Mouse (Mus musculus) gastrocnemius, postnatal 25 days (tissue): ENCODE results near the gene Hspb7. TPM values are rescaled to one million over a fixed set of nuclear protein-coding genes. Genes with fewer than 3 reads are reported as not detected.
A peak's percentile ranks its signal among the peaks of the same experiment; 100 is the strongest.

Experiments used
- DNase-seq: peaks from one replicate; pipeline ENCODE4 v3.0.0; 2022
- long read RNA-seq, 2 experiments: library from polyadenylated mRNA; stranded (forward); transcript quantifications; one replicate each; pipeline ENCODE4 v2.0.0; 2021
- total RNA-seq, 2 experiments: library from RNA; stranded (reverse); gene quantifications; 1 replicate in 1 of 2; 2 replicates in 1 of 2; pipeline ENCODE4 v1.2.3; 2021

The Hspb7 gene
- 1,000 to 10,000 TPM in 1 of 2 experiments, 100 to 1,000 TPM in 1; 347 to 1,168 TPM for total RNA-seq
- long read RNA-seq, experiment 1, transcript Hspb7-201 (3 exons, 2,769 nt), result major isoform, 72 of 142 reads
- long read RNA-seq, experiment 1, partial matches to known transcripts, result 65 of 142 reads
- long read RNA-seq, experiment 1, other reads (novel, unspliced or antisense), result 5 of 142 reads
- long read RNA-seq, experiment 2, transcript Hspb7-201 (3 exons, 2,769 nt), result major isoform, 131 of 220 reads
- long read RNA-seq, experiment 2, partial matches to known transcripts, result 88 of 220 reads
- long read RNA-seq, experiment 2, other reads (novel, unspliced or antisense), result 1 of 220 reads

DNA sequence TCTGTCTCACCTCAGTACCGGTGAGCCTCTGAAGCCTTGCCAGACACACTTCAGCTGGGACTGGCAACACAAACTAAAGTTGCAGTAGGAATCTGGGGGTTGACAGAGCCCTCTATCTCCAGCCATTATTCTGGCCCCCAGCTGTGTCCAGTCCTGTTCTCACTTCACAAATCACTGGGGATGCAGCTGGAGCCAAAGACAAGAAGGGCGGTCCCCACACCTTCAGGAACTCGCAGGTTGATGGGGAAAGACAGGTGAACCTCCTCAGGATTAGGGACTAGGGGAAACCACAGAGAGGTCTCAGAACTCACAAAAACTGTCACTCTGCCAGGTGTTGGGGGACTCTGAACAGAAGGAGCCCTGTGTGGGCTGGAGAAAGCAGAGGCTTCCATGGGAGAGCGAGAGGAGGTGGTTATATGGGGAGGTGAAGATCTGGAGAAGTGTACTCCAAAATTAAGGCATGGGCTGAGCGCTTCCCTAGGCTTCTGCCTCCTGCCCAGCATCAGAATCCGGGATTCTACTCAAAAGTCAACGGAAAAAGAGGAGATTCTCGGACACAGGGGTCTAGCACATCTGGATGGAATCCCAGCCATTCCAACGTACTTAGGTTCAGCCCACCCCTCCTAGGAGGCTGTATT is at the start of gene Hspb7:
Hspb7 (plus strand) TSS at position 588 of the 638 bp plus-strand sequence.
- no peak for DNase-seq

DNA sequence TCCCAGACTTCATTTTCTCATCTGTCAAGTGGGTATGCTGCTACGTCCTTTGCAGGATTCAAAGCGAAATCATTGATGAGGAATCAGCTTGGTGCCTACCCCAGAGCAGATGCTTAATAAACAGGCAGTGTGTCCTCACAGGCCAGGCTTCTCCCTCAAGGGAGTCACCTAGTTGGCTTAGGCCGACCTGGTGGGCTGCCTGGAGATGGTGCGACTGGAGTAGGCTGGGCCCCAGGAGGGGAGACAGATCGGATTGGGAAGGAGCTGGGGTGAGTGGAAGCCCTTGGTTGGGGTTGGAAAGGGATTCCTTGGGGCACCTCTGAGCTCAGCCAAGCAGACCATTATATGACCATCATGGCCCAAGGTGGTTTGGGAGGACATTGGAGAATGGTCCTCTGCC is 48.2 kb upstream of the Hspb7 start:
- no peak for DNase-seq

DNA sequence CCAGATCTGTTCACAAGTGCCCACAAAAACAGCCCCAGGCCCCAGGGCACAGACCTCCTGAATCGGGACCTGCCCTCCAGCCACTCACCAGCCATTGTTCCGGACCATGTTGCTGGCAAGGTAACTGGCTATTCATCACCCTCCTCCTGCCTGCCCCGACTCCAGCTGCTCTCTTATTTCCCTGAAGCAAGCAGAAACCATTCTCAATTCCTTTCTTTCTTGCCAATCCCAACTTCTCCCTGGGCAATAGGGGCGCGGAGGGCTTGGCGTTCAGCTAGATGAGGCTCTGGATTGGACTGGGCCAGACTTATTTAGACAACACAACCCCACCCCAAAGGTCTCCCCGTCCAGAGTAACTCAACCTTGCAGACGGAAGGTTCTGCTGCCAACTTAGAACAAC is 40.9 kb upstream of the Hspb7 start:
- DNase-seq, result no peak

DNA sequence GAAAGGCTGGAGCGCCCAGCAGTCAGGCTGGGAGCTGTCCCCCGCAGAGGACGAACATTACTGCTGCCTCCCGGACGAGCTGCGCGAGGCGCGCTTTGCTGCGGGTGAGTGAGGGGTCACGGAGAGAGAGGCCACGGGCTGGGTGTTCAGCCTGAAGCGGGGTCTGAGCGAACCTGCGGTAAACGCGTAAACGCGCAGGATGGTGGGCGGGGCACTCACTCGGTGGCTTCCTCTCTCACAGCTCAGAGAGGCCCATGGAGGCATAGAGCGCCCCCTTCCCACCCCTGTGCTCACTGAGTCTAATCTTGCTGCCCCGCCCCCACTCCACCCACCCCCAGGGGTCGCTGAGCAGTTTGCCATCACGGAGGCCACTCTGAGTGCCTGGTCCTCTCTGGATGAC is 38.2 kb upstream of the Hspb7 start:
- DNase-seq, result no peak

DNA sequence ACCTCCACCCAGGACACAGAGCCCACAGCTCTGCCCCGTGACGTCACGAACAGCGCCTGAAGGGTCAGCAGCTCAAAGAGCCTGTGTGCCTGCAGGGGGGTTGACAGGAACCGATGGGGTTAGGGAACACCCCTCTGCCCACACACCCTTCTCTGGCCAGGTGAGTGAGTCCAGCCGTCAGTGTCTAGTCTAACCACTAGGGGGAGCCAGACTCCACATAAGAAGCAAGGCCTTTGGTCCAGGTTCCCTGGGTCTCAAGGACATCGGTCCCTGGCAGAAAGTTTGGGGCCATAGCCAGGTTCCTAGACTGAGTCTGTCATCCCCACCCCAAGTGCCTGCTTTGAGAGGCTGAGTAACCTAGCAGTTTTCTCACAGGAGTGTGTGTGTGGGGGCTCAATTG is 35.3 kb upstream of the Hspb7 start:
- no peak for DNase-seq

DNA sequence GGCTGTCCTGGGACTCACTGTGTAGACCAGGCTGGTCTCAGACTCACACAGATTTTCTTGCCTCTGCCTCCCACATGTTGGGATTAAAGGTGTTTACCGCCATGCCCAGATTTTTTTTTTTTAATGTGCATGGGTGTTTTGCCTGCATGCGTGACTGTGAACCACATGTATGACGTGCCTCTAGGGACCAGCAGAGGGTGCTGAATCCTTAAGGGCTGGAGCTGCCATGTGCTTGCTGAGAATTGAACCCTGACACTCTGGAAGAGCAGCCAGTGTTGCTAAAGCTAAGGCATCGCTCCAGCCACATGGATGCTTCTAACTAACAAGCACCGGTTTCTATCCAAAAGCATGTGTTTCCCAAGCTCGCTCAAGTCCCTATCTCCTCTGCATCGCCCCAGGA is 34.4 kb upstream of the Hspb7 start:
- DNase-seq, result no peak

DNA sequence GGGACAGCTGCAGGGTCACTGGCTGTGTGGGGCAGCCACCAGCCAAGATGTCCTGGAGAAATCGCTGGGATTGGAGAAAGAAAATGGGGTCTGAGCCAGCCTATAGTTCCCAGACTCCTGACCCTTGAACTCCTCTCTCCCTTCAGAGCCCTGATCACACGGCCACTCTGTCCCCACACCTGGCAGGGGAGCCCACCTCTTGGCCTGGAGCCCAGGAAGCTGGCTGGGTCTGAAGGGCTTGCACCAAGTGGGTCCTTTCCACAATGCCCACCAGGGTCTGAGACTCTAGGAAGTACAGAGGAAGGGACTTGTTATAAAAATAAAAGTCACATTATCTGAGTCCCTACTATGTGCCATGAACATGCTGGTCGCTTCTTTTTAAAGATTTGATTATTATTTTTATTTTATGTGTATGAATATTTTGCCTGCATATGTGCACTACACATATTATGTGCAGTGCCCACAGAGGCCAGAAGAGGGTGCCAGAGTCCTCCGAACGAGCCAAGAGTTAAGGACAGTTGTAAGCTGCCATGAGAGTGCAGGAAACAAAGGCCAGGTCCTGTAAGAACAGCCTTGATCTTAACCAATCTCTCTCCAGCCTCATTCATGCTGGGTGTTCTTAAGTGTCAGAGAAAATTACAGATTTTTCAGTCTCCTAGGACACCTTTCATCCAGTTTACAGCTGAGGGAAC is 33.3 kb upstream of the Hspb7 start:
- DNase-seq, result no peak

DNA sequence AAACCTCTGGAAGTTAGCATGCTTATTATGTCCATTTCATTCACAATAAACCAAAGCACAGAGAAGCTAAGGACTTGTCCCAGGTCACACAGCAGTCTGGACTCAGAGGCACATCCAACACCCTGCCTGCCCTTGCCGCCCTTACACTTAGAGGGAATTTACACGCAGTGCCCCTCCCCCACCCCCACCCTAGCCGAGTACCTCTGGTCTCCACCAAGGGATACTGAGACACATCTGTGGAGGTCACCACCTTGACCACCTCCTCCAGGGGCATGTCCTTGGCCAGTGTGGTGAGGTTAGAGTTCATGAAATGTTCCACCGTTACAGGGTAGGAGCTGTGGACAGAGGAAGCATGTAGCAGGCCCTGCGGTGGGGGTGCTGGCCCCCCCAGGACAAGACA is 32.6 kb upstream of the Hspb7 start:
- DNase-seq, result no peak

DNA sequence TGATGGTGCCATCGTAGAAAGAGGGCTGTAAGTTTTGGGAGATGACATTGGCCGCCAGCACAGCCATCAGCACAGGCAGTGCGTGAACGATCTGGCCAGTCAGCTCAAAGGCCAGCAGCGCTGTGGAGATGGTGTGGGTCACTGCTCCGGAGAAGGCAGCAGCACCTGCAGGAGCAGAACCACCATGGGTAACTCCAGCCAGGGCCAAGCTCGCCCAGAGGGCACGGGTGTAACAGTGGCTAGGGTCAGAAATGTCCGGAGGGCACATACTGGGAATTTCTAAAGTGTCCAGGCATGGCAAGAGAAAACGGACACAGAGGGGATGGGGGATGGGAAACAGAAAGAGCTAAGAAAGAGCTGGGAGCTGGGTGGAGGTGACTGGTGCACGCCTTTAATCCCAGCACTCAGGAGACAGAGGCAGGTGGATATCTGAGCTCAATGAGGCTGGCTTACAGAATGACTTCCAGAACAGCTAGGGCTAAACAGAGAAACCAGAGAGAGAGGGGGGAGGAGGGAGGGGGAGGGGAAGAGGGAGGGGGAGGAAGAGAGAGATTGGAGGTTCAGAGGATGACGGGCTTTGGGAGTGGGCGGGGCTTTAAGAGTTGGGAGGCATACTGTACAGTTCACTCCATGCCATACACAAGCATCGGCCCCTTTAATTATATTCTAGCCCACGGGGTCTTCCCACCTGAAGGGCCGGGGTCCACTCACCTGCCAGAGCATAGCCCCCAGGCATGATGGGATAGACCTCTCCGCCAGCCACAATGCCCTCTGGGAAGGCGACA is 31.0 kb upstream of the Hspb7 start:
- DNase-seq, result no peak

DNA sequence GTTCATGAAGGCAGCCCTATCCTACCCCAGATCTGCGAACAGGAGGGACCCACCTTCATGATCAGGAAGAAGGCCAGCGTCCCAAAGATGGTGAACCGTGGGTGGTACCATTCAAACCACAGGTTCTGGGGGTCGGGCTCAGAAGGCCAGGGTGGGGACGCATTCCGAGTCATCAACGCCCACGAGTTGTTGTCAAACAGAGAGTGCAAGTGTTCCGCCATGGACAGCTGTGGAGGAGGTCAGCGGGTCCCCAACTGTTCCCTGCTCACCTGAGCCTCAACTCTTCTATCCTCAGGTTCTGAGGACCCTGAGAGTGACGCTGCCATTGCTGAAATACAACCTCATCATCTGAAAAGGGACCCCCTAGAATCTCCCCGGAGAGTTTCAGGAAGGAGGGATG is 29.3 kb upstream of the Hspb7 start:
- no peak for DNase-seq

DNA sequence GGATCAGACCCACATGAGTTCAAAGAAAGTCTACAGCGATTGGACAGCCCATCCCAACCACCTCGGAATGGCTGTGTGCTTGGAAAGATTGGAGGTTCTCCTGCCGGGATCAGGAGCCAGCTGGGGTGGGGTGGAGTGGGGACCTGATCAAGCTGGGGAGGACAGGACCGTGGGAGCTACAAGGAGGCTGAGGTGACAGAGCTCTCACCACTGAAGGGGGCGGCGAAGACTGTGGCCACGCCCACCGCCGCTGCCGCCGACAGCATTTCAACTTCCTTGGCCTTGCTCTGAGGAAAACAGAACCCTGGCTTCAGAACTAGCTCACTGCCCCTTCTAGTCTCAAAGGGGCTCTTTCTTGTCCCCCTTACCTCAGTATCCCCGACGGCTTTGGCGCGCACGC is 25.8 kb upstream of the Hspb7 start:
- DNase-seq, result no peak

DNA sequence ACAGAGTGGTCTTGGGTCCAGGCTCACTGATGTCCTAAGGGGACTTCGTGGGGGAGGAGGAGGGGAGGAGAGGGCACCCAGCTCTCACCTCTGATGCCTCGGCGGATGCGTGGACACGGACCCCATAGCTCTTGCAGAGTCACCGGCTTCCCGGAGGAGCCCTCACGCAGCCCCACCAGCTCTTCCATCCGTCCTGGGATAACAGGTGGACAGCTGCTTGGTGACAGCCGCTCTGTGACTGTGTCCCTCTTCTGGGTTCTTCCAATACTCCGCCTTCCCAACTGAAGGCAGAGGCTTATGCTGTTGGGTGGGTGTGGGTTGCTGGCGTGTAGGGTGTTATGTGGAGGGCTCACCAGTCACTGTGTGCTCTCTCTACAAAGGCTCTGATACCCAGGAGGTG is 22.7 kb upstream of the Hspb7 start:
- no peak for DNase-seq

DNA sequence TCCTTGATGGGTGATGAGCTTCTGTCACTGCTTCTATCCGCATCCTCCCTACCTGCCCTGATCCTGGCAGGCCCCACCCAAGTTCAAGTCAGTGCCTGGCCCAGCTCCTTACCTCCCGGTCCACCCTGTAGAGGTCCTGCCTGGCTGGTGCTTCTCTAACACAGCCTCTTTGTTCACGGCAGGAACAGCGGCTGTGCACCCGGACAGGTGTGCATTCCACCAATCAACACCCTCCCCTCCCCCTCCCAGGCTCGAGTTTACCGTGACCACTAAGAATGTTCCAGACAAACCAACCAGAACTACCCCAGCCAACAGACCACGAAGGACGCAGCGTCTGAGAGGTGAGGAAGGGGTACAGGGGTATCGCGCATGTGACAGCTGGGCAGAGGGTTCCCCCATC is 22.0 kb upstream of the Hspb7 start, which contains the start of gene Clcnka:
Clcnka (minus strand) TSS at position 180 of the 400 bp plus-strand sequence.
- DNase-seq, result no peak

DNA sequence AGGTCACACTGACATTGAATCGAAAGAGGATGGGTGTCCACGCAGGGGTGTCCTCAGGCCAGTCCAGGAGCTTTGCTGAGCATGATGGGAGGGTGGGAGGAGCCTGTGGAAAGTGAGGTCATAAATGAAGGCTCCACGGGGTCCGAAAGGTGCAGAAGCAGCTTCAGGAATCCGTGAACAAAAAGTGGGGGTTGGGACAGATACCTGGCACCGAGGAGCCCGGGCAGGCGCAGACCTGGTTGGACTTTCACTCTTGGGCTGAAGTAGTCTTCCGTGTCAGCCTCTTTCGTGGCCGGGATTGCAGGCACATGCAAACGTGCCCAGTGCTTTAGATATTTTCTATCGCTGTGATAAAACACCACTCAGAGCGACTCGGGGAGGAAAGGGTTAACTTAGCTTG is 20.4 kb upstream of the Hspb7 start:
- no peak for DNase-seq

DNA sequence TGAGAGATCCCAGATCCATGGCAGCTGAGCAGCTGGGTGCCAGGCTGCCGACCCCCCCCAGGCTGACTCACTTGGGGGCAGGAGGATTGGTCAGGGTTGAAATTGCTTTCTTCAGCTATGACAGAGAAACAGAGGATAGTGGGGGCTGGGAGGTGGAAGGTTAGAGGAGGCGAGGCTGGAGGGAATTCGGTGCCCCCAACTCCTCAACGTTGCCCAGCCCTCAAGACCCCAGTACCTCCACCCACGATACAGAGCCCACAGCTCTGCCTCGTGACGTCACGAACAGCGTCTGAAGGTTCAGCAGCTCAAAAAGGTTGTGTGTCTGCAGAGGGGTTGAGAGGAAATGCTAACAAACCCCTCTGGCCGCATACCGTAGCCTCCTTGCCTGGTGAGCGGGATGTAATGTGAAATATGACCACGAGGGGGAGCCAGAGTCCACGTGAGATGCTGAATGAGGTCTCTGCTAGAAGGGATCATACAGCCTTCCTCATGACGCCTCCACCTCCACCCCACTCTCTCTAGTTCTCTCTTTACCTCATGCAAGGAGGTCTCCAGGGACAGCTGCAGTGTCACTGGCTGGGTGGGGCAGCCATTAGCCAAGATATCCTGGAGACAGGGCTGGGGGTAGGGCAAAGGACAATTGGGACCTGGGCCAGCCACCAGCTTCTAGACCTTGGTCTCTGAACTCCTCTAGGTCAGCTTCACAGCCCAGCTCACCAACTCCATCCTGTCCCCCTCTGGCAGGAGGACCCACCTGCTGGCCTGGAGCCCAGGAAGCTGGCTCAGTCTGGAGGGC is 15.9 kb upstream of the Hspb7 start:
- DNase-seq, result peak; percentile 67

DNA sequence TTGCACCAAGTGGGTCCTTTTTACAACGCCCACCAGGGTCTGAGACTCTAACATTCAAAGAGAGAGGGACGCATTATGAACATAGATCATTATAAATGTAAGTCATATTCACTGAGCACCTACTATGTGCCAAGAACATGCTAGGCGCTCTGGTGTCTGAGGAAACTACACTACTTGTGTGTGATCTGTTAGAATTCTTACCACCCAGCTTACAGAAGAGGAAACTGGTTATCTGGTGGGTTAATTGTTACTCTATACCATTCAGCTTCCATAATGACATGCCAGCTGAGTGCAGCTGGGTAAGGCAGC is 15.3 kb upstream of the Hspb7 start:
- DNase-seq, result no peak

DNA sequence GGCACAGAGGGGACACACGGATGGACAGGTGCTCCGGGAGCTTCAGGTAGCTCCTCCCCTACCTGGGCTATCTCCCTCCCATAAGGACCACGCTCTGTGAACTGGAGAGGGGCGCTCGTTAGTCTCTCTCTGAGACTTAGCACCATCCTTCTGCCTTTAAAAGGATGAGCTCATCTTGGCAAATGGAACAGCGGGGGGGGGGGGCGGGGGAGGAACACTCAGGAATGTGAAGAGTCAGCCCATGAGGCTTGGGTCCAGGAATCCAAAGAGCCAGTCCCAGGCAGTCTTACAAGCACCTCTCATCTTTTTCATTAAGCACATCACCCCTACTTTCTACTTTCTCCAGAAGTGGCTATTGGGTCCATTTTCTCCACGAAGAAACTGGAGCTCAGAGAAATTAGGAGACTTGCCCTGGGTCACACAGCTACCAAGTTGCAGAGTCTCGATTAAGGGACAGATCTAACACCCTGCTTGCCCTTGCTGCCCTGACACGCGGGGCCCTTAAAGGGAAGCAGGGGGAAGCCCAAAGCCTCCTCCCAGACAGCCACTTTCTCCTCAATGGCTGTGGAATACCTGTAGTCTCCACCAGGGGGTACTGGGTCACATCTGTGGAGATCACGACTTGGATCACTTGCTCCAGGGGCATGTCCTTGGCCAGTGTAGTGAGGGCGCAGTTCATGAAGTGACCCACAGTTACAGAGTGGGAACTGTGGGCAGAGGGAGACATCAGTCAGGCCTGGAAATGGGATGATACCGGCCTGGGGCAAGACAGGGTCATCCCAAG is 13.9 kb upstream of the Hspb7 start:
- DNase-seq, result peak; percentile 51

DNA sequence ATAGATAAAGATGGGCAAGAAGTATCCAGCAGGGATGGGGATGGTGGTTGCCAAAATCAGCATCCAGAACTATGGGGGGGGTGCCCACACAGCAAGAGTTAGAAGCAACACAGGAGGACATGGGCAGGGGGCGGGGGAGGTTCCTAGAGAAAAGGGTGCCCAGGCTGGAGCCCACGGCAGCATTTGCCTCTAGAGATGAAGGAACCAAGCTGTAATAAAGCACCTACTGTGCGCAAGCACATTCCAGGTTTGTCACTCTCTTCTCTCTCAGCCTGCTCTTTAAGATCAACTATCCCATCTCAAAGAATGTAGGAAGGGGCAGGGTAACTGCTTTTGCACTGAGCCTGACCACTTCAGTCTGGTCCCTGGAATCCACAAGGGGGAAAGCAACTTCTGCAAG is 12.0 kb upstream of the Hspb7 start:
- DNase-seq, result no peak

DNA sequence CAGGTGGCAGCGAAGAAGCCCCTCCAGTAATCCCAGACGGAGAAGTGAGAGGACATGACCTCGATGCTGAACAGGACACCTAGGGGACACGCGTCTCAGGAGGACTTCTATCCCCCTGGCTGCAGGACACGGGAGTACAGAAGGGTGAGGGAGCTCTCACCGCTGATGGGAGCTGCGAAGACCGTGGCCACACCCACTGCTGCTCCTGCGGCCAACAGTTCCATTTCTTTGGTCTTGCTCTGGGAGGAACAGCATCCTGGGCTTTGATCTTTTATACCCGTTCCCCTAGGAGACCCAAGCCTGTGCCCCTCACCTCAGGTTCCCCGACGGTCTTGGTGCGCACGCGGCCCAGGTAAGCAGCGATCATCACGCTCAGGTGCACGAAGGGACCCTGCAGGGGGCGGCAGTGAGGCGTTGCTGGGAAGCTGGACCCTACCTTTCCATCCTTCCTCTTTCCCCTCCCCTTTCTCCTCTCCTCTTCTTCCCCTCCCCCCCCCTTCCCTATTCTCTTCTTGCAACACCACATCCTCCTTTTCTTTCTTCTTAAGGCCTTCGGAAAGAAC is 9.1 kb upstream of the Hspb7 start:
- no peak for DNase-seq

DNA sequence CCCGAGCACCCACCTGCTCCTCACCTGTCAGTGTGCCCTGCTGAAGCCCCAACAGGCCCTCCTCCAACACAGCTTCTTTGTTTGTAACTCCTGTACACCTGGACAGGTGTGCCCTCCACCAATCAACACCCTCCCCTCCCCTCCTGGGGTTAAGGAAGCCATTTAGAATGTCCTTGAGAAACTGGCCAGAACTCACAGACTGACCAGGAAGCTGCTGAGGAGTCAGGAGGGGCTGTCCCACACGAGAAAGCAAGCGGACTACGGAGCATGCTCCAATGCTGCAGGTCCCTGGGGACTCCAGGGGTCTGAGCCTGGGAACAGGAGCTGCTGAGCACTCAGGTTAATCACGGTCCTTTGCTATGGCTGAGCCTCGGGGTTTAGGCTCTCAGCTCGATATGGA is 4.7 kb upstream of the Hspb7 start, which contains the start of gene Clcnkb:
Clcnkb (minus strand) TSS at position 91 of the 400 bp plus-strand sequence.
- no peak for DNase-seq
